Mouse (Mus musculus): ENCODE measurements around the gene S100a1. TPM values are rescaled to one million over a fixed set of nuclear protein-coding genes. Genes with fewer than 3 reads are reported as not detected.

The S100a1 gene
- polyA plus RNA-seq, 1 experiment, result 281 TPM

DNA sequence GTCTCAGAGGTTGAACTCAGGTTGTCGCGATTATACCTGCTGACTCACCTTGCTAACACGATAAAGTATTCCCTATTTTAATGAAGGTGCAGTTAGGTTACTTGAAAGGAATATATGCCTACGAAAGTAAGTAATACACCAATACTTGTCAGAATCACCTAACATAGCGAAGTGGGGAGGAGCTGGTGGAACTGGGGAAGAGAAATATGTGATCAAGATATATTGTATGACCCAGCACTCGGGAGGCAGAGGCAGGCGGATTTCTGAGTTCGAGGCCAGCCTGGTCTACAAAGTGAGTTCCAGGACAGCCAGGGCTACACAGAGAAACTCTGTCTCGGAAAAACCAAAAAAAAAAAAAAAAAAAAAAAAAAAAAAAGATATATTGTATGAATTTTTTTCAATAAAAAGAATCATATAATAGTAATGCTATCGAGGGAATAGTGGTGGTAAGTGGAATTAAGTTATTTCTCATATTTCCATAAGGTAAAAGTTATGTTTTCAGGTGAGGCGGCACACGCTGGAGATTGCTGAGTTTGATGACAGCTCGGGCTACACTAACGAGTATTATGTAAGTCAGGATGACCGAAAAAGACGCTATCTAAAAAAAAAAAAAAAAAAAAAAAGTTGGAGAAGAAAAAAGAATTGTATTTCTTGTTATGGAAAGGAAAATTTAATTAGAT lies 38.9 kb downstream of the S100a1 start:
- TF ChIP-seq POLR2A (IDR thresholded peaks at IDR 0.05; ENCODE audit: extremely low read depth, insufficient read depth, low read length) (no peak), CTCF (IDR thresholded peaks at IDR 0.05; ENCODE audit: extremely low read depth, insufficient read depth, low read length) (no peak)
- peaks cover 1% of the 10 kb centered on the region; the same call in 1 of the 2 replicates for H3K4me1 ChIP-seq (ENCODE audit: control insufficient read depth, insufficient read depth, low read length)
- H3K27ac ChIP-seq (ENCODE audit: insufficient read depth, low read length), result no peak overlapping the region
- peak overlapping the region; percentile 18 for H3K4me3 ChIP-seq (ENCODE audit: insufficient read depth, low read length)

DNA sequence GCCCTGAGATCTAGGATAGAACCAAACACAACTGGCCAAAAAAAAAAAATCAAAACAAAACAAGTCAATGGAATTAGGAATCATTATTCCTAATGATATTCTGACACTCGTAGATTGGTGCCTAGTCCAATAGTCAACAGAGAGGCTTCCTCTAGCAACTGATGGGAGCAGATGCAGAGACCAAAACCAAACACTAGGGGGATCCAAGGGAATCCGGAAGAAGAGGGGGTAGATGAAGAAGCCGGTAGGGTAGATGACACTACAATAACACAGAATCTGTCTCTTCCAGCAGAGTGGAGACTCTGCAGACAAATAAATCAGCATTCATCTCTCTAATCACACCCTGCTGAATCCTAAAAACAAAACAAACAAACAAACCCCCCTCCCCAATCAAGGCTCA lies 42.0 kb downstream of the S100a1 start:
- no peak overlapping the region for H3K27ac ChIP-seq (ENCODE audit: insufficient read depth, low read length)
- TF ChIP-seq CTCF (IDR thresholded peaks at IDR 0.05; ENCODE audit: extremely low read depth, insufficient read depth, low read length) (peak; percentile 33; the same call in 1 of the 2 replicates), POLR2A (IDR thresholded peaks at IDR 0.05; ENCODE audit: extremely low read depth, insufficient read depth, low read length) (no peak)
- H3K4me1 ChIP-seq (ENCODE audit: control insufficient read depth, insufficient read depth, low read length), result peaks cover 1% of the 10 kb centered on the region; the same call in 1 of the 2 replicates
- no peak overlapping the region for H3K4me3 ChIP-seq (ENCODE audit: insufficient read depth, low read length)

DNA sequence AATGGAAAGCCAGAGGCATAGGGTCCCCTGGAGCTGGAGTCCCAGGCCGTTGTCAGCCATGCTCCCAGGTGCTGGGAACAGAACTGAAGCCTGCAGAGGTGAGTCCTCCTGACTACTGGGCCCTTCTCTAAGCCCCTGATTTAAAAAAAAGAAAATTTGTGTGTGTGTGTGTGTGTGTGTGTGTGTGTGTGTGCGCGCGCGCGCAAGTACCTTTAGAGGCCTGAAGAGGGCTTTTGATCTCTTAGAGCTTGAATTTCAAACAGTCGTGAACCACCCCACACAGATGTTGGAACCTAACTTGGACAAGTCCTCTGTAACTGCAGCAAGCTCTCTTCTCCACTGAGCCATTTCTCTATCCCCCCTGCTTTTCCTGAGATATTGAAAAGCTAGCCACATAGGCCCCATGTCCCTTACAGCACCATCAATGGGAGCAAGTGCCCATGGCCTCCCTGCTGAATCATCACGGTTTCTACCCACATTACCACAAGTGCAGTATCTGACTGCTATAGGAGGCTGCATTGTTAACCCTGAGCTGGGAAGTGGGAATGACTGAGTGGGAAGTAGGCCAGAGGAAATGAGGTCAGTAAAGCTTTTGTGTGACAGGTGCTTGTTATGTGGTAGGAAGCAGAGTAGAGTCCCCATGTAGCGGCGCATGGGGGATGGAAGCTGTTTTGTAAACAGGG lies 46.4 kb downstream of the S100a1 start:
- H3K4me1 ChIP-seq (ENCODE audit: control insufficient read depth, insufficient read depth, low read length), result no peaks in the 10 kb centered on the region
- no peak overlapping the region for H3K4me3 ChIP-seq (ENCODE audit: insufficient read depth, low read length)
- H3K27ac ChIP-seq (ENCODE audit: insufficient read depth, low read length), result no peak overlapping the region
- TF ChIP-seq POLR2A (IDR thresholded peaks at IDR 0.05; ENCODE audit: extremely low read depth, insufficient read depth, low read length), result no peak
- no peak for TF ChIP-seq CTCF (IDR thresholded peaks at IDR 0.05; ENCODE audit: extremely low read depth, insufficient read depth, low read length)

DNA sequence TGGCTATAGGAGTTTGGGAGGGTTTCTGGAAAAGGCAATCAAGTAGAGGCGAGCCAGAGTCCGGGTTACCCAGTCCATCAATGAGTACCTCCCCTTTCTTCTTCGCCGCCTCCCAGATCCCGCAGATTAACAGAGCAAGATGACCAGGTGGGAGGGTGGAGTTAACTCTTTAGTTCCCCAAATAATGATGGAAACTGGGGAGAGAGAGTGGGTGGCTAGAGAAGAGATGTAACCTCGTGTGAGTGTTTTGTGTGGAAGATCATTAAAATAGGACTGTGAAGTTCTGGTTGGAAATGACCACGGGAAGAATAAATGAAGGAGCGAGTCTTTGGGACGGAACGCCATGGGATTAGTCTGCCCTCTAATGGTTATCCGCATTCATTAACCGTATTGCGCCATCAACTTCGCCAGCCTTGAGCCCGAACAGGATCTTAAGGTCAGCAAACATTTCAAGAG lies 47.9 kb downstream of the S100a1 start:
- no peaks in the 10 kb centered on the region for H3K4me1 ChIP-seq (ENCODE audit: control insufficient read depth, insufficient read depth, low read length)
- H3K4me3 ChIP-seq (ENCODE audit: insufficient read depth, low read length), result peak overlapping the region; percentile 35; the same call in 1 of the 2 replicates
- no peak overlapping the region for H3K27ac ChIP-seq (ENCODE audit: insufficient read depth, low read length)
- TF ChIP-seq POLR2A (IDR thresholded peaks at IDR 0.05; ENCODE audit: extremely low read depth, insufficient read depth, low read length) (no peak), CTCF (IDR thresholded peaks at IDR 0.05; ENCODE audit: extremely low read depth, insufficient read depth, low read length) (peak; percentile 93)

DNA sequence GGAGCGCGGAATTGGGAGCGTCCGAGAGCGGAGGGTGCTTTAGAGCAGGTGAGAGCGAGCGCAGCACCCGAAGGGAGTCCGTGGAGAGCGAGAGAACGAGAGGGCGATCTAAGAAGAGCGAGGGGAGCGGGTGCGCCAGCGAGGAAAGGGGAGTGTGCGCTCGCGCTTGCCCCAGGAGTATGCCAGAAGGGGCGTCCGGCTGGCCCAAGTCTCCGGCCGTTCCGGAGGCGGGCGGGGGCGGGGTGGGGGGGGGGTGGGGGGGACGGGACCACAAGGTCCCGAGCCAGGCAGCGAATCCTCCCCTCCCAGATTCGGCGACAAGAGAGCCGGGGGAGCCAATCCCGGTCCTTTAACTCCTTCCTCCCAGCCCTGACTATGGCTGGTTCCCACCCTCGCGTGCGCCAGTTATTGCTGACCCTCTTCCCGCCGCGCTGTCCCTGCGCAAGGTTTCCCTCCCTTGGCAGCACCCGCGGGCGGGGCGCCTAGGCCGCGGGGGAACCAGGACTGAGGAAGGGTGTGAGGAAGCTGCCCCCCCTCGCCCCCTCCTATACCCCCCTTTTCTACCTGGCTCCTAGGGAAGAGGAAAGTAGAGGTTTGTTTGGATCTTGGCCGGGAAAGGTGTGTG lies 48.4 kb downstream of the S100a1 start, which contains the start of gene Npr1:
Npr1 (minus strand) TSS at position 181 of the 625 bp plus-strand sequence.
- Histone ChIP-seq H3K4me1 (ENCODE audit: control insufficient read depth, insufficient read depth, low read length) (no peaks in the 10 kb centered on the region), H3K27ac (ENCODE audit: insufficient read depth, low read length) (no peak within 1 kb of the TSS), H3K4me3 (ENCODE audit: insufficient read depth, low read length) (peak within 1 kb of the TSS; percentile 35)
- TF ChIP-seq POLR2A (IDR thresholded peaks at IDR 0.05; ENCODE audit: extremely low read depth, insufficient read depth, low read length), result no peak
- no peak for TF ChIP-seq CTCF (IDR thresholded peaks at IDR 0.05; ENCODE audit: extremely low read depth, insufficient read depth, low read length)

DNA sequence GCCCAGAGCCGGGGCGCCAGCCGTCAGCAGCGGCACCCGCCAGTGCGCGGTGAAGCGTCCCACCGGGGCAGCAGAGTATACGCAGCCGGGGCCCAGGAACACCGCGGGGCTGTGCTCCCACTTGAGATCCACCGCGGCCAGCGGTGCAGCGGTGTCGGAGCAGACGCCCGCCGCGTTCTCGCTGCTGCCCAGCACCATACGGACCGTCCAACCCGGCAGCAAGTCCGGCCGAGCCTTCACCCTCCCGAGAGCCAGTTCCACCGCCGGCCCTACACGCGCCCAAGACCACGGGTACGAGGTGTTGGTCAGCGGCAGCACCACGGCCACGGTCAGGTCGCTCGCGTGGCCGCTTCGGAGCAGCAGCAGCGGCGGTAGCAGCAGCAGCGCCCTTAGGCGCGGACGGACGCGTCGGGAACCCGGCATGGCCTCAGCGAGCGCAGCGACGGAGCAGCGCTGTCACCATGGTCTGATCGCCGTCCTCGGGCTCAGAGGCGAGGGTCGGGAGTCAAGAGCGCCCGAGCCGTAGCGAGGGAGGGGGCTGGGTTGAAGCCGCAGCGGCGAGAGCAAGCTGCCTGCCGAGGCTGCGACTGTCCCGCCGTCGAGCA lies 49.0 kb downstream of the S100a1 start:
- Histone ChIP-seq H3K4me1 (ENCODE audit: control insufficient read depth, insufficient read depth, low read length) (no peaks in the 10 kb centered on the region), H3K4me3 (ENCODE audit: insufficient read depth, low read length) (peak overlapping the region; percentile 35), H3K27ac (ENCODE audit: insufficient read depth, low read length) (no peak overlapping the region)
- no peak for TF ChIP-seq CTCF (IDR thresholded peaks at IDR 0.05; ENCODE audit: extremely low read depth, insufficient read depth, low read length)
- no peak for TF ChIP-seq POLR2A (IDR thresholded peaks at IDR 0.05; ENCODE audit: extremely low read depth, insufficient read depth, low read length)

DNA sequence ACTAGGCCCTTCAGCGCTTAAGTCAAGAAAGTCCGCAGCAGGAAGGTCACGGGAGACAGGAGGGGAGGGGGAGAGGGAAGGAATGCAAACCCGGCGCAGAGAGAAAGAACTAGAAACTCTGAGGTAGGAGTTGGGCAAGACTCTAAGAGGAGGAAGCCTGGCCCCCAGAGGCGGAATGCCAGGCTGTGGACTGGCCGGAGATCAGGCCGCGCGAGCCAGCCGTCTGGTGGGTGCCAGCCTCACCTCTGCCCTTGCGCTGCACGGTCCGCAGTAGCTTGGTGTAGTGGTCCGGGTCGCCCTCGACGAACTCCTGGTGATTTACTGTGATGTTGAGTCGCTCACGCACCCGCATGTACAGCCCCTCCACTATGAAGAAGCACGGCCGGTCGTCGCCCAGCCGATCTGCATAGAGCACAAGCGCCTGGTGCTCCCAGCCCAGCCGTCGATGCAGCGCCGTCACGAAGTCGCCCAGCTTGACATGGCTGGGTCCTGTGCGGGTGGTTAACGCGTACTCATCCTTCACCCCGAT lies 49.6 kb downstream of the S100a1 start:
- Histone ChIP-seq H3K4me3 (ENCODE audit: insufficient read depth, low read length) (no peak overlapping the region; the same call in 1 of the 2 replicates), H3K4me1 (ENCODE audit: control insufficient read depth, insufficient read depth, low read length) (no peaks in the 10 kb centered on the region), H3K27ac (ENCODE audit: insufficient read depth, low read length) (no peak overlapping the region)
- no peak for TF ChIP-seq POLR2A (IDR thresholded peaks at IDR 0.05; ENCODE audit: extremely low read depth, insufficient read depth, low read length)
- no peak for TF ChIP-seq CTCF (IDR thresholded peaks at IDR 0.05; ENCODE audit: extremely low read depth, insufficient read depth, low read length)

DNA sequence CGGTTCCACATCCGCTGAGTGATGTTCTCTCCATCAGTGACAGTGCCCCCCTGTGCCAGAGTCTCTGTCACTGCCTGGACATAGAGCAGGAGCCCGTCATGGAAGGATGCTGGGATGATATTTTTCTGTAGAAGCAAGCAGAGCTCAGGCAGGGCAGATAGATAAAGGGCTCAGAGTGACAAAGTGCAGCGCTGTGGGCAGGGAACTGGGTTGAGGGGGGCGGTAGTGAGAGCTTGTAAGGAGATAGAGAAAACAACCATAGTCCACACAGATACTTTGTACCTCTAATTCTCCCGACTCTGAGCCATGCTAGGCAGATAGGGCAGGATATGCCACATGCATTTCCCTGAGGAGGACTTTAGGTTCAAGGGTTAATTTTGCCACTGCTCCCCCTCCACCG lies 51.6 kb downstream of the S100a1 start:
- Histone ChIP-seq H3K4me1 (ENCODE audit: control insufficient read depth, insufficient read depth, low read length) (no peaks in the 10 kb centered on the region), H3K27ac (ENCODE audit: insufficient read depth, low read length) (no peak overlapping the region), H3K4me3 (ENCODE audit: insufficient read depth, low read length) (no peak overlapping the region)
- TF ChIP-seq POLR2A (IDR thresholded peaks at IDR 0.05; ENCODE audit: extremely low read depth, insufficient read depth, low read length) (no peak), CTCF (IDR thresholded peaks at IDR 0.05; ENCODE audit: extremely low read depth, insufficient read depth, low read length) (no peak)

DNA sequence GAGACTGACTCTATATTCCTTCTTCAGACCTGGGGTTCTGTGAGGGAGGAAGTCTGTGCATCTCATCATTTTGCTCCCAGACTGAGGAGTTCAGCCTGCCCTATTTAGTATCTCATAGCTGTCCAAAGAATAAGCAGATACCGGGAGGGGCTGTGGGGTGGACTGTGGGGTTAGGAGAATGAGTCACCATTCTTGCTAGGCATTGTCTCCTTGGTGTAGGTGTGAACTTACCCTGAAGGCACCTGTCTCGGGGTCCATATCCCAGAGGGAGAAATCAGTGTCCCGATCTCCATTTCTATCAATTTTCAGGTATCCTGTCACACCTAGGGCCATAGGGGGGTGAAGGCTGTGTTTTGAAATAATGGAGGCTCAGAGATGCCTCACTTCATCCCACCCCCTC lies 52.3 kb downstream of the S100a1 start:
- Histone ChIP-seq H3K4me1 (ENCODE audit: control insufficient read depth, insufficient read depth, low read length) (no peaks in the 10 kb centered on the region), H3K4me3 (ENCODE audit: insufficient read depth, low read length) (no peak overlapping the region), H3K27ac (ENCODE audit: insufficient read depth, low read length) (no peak overlapping the region)
- TF ChIP-seq POLR2A (IDR thresholded peaks at IDR 0.05; ENCODE audit: extremely low read depth, insufficient read depth, low read length) (no peak), CTCF (IDR thresholded peaks at IDR 0.05; ENCODE audit: extremely low read depth, insufficient read depth, low read length) (no peak)

Other genes with a start within 250 kb of the S100a1 start
- 40.4 and 47.3 TPM in 2 replicates for gene Dennd4b, start 249.2 kb downstream of the S100a1 start, polyA plus RNA-seq (2012; rRNA removed)
- 33.2 and 35.4 TPM in 2 replicates for gene Gatad2b, start 221.2 kb downstream of the S100a1 start, polyA plus RNA-seq (2012; rRNA removed)
- 6.8 and 9.4 TPM in 2 replicates for gene Slc27a3, start 124.5 kb downstream of the S100a1 start, polyA plus RNA-seq (2012; rRNA removed)
- gene Ints3, start 80.8 kb downstream of the S100a1 start, polyA plus RNA-seq (2012; rRNA removed), result 44.8 and 46.1 TPM in 2 replicates
- 3.3 and 4.7 TPM in 2 replicates for gene Npr1, start 48.5 kb downstream of the S100a1 start, polyA plus RNA-seq (2012; rRNA removed)
- 78.7 and 79.5 TPM in 2 replicates for gene Ilf2, start 38.3 kb downstream of the S100a1 start, polyA plus RNA-seq (2012; rRNA removed)
- 65.0 and 73.2 TPM in 2 replicates for gene Snapin, start 23.4 kb downstream of the S100a1 start, polyA plus RNA-seq (2012; rRNA removed)
- 126 and 131 TPM in 2 replicates for gene Chtop, start 4.9 kb downstream of the S100a1 start, polyA plus RNA-seq (2012; rRNA removed)
- gene S100a13, start within 50 bp of the S100a1 start, polyA plus RNA-seq (2012; rRNA removed), result 74.0 and 74.6 TPM in 2 replicates
- gene S100a14, start 12.5 kb upstream of the S100a1 start, polyA plus RNA-seq (2012; rRNA removed), result not detected in 2 replicates
- 116 and 134 TPM in 2 replicates for gene S100a16, start 22.9 kb upstream of the S100a1 start, polyA plus RNA-seq (2012; rRNA removed)
- gene S100a3, start 46.2 kb upstream of the S100a1 start, polyA plus RNA-seq (2012; rRNA removed), result 1.9 and 2.0 TPM in 2 replicates
- gene S100a2, start 75.9 kb upstream of the S100a1 start, polyA plus RNA-seq (2012; rRNA removed), result not detected in 2 replicates
- not detected in 2 replicates for gene Gm42674, start 87.5 kb upstream of the S100a1 start, polyA plus RNA-seq (2012; rRNA removed)
- 10.9 and 13.4 TPM in 2 replicates for gene S100a4, start 89.4 kb upstream of the S100a1 start, polyA plus RNA-seq (2012; rRNA removed)
- not detected in 2 replicates for gene S100a5, start 94.1 kb upstream of the S100a1 start, polyA plus RNA-seq (2012; rRNA removed)
- 51.5 and 66.4 TPM in 2 replicates for gene S100a6, start 98.5 kb upstream of the S100a1 start, polyA plus RNA-seq (2012; rRNA removed)
- gene S100a7a, start 139.6 kb upstream of the S100a1 start, polyA plus RNA-seq (2012; rRNA removed), result 1.0 and 1.1 TPM in 2 replicates
- gene S100a8, start 154.6 kb upstream of the S100a1 start, polyA plus RNA-seq (2012; rRNA removed), result 0.95 and 1.8 TPM in 2 replicates
- 1.6 and 2.2 TPM in 2 replicates for gene S100a9, start 181.3 kb upstream of the S100a1 start, polyA plus RNA-seq (2012; rRNA removed)
- not detected in 2 replicates for gene Pglyrp4, start 212.5 kb upstream of the S100a1 start, polyA plus RNA-seq (2012; rRNA removed)

Data from cortical plate, adult 2 months (tissue).